Mouse (Mus musculus) liver, adult 2 months (tissue): ENCODE results near the gene Zscan20.
"Not testable (repeated sequence)": the region's sequence is repeated elsewhere in the genome, so short reads cannot be mapped to it uniquely, and the experiment has no call there.

ENCODE experiments used
- CTCF ChIP-seq: fragments of 200-500 bp; IDR thresholded peaks from 2 replicates; pipeline ENCODE4 v1.5.1; 2011; ENCODE audit warnings: low read depth, low read length, control low read depth
- POLR2A ChIP-seq: fragments of 200-500 bp; IDR thresholded peaks from 2 replicates; pipeline ENCODE4 v1.6.1; 2011; ENCODE audit warnings: low read length, control low read depth; ENCODE audit not compliant: insufficient read depth; ENCODE audit errors: extremely low read depth

DNA sequence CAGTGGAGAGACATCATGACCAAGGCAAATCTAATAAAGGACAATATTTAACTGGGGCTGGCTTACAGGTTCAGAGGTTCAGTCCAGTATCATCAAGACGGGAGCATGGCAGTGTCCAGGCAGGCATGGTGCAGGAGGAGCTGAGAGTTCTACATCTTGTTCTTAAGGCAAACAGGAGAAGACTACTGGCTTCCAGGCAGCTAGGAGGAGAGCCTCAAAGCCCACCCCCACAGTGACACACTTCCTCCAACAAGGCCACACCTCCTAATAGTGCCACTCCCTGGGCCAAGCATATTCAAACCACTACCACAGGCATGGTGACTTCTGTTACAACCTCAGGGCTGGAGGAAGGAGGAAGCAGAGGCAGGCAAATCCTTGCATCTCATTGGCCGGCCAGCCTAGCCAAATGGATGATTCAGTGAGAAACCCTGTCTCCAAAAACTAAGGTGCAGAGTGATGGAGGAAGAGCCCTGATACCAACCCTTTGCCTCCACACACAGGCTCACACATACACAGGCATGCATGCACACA is 65.9 kb downstream of the Zscan20 start:
- TF ChIP-seq POLR2A, CTCF: not testable (repeated sequence)
